Mouse (Mus musculus) frontal cortex, adult (tissue): ENCODE results near the gene Hsp90ab1.

Experiments used
- ATAC-seq: cut with Nextera tagmentation; 2 replicates; pipeline ENCODE4 v1.9.2; 2017; ENCODE audit warnings: mild to moderate bottlenecking, moderate library complexity, mixed read lengths; ENCODE audit not compliant: low TSS enrichment

Gene Hsp90ab1

GRCm38 (mm10) chr17:45581567-45581983, 8.5 kb upstream of the Hsp90ab1 start:
- no peak for ATAC-seq

GRCm38 (mm10) chr17:45580958-45581477, 7.9 kb upstream of the Hsp90ab1 start:
- no peak for ATAC-seq

GRCm38 (mm10) chr17:45579554-45579953, 6.5 kb upstream of the Hsp90ab1 start:
- no peak for ATAC-seq

- ATAC-seq: no peak
Observed at GRCm38 (mm10) chr17:45578843-45579242, 5.8 kb upstream of the Hsp90ab1 start.

GRCm38 (mm10) chr17:45578242-45578641, 5.2 kb upstream of the Hsp90ab1 start:
- ATAC-seq: no peak

GRCm38 (mm10) chr17:45575123-45575897, 2.2 kb upstream of the Hsp90ab1 start:
- no peak for ATAC-seq

GRCm38 (mm10) chr17:45574129-45574761, 1.2 kb upstream of the Hsp90ab1 start:
- ATAC-seq: peak; percentile 66

- peak; percentile 41 for ATAC-seq
Observed at GRCm38 (mm10) chr17:45573780-45574123, 681 bp upstream of the Hsp90ab1 start.

GRCm38 (mm10) chr17:45572103-45573086, 676 bp downstream of the Hsp90ab1 start:
- ATAC-seq: peak; percentile 32

GRCm38 (mm10) chr17:45569999-45570398, 3.1 kb downstream of the Hsp90ab1 start:
- ATAC-seq: no peak

GRCm38 (mm10) chr17:45568990-45569389, 4.1 kb downstream of the Hsp90ab1 start:
- ATAC-seq: no peak

- ATAC-seq: no peak
Observed at GRCm38 (mm10) chr17:45567162-45567601, 5.9 kb downstream of the Hsp90ab1 start.

- peak; percentile 5; the same call in 1 of the 2 replicates for ATAC-seq
Observed at GRCm38 (mm10) chr17:45566360-45567161, 6.5 kb downstream of the Hsp90ab1 start.

GRCm38 (mm10) chr17:45566031-45566359, 7.1 kb downstream of the Hsp90ab1 start:
- no peak for ATAC-seq

- ATAC-seq: no peak
Observed at GRCm38 (mm10) chr17:45565103-45565502, 8.0 kb downstream of the Hsp90ab1 start.

GRCm38 (mm10) chr17:45564531-45565084, 8.5 kb downstream of the Hsp90ab1 start:
- ATAC-seq: no peak

GRCm38 (mm10) chr17:45563655-45564530, 9.2 kb downstream of the Hsp90ab1 start, which contains the start of gene Slc35b2:
Slc35b2 (plus strand) TSS chr17:45563874.
- ATAC-seq: peak; percentile 83

- ATAC-seq: no peak
Observed at GRCm38 (mm10) chr17:45563216-45563615, 9.9 kb downstream of the Hsp90ab1 start.

GRCm38 (mm10) chr17:45559732-45560525, 13.1 kb downstream of the Hsp90ab1 start:
- ATAC-seq: no peak
